Mouse (Mus musculus) MN1 (cell line): ENCODE data around the gene Teddm1a.

Source experiments
- DNase-seq: peaks from one replicate; pipeline ENCODE4 v3.0.0-alpha.2; 2016; ENCODE audit warnings: low spot score

Teddm1a gene

GRCm38 (mm10) chr1:153905884-153906283 lies 14.3 kb downstream of the Teddm1a start:
- DNase-seq, result no peak

DNA sequence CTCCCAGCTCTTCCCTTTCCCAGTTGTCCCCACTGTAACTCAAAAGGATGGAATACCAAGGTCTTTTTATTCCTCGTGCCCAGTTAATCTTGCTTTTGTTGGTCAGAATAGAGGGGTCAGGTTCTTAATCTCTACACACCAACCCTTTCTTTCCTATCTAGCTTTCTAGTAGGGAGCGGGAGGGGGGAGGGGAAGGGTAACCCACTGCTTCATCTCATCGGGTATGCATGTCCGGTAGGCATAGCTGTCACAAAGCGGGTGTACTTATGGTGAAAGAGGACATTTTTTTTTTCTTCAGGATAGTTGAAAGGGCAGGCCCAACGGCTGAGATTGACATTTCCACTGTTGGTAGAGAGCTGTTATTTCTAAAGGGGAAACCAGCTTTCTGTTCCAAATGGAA lies 16.7 kb downstream of the Teddm1a start:
- DNase-seq, result no peak

GRCm38 (mm10) chr1:153908741-153909140 lies 17.2 kb downstream of the Teddm1a start:
- no peak for DNase-seq

GRCm38 (mm10) chr1:153909213-153909962 lies 17.8 kb downstream of the Teddm1a start:
- no peak for DNase-seq

DNA sequence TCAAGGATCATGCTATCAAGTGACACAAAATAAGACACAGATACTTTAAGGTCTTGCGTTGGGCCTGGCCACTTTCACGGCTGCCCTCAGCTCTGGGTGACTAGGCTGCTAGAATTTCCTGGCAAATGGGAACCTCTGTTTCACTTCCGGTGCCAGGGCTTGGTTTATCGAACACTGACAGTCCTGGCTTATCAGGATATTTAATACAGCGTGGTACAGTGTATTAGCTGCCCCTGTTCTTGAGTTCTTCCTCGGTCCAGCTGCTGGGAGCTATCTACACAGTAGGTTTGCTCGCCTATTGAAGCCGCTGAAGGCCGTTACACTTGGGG lies 18.4 kb downstream of the Teddm1a start:
- no peak for DNase-seq

- no peak for DNase-seq
These were observed 18.9 kb downstream of the Teddm1a start for GRCm38 (mm10) chr1:153910423-153910822.

DNA sequence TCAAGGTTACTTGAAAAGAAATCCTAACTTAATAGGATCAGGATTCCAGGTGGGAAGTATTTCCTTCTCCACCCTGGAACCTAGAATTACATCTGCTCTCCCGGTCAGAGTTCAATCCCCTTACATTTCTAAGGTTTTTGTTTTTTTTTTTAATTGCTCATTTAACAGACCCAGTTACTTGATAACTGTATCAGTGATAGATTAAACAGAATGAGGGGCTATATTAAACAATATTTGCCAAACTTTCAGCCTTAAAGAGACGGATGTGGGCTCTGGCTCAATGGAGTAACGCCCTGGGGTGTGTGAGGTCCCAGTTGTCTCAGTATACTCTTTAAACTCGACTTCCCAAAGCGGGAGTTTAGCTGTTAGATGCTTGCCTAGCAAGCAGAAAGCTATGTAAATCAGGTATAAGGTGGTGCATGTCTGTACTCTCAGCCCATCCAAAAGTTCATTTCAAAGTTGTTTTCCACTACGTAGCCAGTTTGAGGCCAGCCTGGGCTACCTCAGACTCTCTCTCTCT lies 19.8 kb downstream of the Teddm1a start:
- DNase-seq, result no peak

DNA sequence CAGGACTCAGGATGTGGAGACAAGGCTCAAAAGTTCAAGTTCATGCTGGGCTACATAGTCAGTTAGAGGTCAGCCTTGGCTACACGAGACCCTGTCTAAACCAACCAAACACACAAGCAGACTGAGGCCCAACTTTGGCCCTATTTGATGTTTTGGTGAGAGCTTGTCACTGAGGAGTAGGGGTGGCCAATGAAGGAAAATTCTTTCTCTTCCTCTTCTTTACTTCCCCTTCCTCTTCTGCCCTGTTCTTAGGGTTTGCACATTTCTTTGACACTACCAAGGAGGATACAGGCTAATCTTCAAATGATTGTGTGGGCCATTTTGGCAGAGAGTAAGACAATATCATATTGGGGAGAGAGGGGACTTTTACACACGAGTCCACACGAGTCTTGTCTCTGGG lies 22.3 kb downstream of the Teddm1a start:
- DNase-seq, result no peak

DNA sequence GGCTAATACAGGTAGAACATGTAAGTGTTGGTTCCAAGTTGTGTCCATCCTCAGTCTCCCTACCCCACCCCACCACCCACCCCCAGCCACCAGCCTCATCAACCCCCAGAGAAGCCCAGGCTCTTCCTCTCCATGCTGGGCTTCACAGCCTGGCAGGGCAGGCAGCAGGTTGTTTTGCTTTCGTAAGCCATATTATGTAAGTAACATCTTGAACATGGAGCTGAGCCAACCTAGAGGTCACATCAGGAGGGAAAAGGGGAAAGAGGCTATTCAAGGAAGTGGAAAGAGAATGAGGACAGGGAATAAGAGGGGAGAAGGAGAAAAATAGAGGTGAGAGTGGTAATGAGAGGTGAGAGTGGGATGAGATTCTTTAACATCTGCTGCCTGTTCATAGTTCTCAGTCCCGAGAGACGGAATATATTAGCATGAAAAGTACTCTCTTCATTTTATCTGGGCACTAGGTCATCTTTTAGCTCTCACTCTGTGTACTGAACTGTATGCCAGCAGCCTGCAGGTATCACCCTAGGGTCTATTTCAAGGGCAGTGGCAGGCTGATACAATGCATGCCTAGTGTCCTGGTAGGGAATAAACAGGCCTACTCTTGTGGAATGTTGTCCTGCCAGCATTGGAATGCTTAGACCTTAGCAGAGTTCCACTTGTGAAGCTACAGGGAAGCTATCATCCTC lies 27.1 kb downstream of the Teddm1a start:
- DNase-seq, result no peak

GRCm38 (mm10) chr1:153921642-153922041 lies 30.1 kb downstream of the Teddm1a start:
- no peak for DNase-seq

GRCm38 (mm10) chr1:153922571-153923021 lies 31.1 kb downstream of the Teddm1a start:
- no peak for DNase-seq

DNA sequence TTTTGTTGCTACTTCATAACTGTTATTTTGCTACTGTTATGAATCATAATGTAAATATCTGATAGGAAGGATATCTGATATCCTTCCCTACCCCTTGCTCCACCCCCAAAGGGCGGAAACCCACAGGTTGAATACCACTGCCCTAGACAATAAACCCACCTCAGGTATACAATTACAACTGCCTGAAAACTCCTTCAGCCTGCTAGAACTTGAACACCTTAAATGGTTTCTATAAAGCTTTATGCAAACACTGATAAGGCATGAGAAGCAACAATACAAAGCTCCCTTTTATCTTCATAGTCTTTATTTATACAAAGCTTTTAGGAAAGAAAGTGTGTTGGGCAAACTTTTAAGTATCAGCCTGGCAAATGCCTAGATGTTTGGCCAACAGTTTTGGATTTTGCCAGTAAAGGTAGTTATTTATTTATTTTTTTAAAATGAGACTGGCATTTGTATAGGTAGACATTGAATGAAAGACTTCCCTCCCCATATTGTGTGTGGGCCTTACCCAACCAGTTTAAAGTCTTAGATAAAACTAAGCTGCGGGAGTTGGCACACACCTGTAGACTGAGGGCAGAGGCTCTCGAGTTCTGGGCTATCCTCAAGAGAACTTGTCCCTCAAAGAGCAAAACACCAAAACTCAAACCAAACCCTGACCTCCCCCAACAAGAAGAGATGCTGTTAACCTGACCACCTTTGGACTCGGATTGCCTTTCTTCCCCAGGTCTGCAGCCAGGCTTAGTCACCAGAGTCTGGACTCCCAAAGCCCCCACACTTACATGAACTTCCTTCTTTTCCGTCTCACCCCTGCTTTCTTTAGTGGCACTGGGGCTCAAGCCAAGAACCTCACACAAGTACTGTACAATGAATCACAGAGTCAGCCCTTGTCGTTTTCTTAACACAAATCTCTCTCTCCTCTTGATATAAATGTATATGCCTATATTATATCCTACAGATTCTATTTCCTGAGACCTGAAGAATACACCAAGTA lies 33.1 kb downstream of the Teddm1a start:
- no peak for DNase-seq

DNA sequence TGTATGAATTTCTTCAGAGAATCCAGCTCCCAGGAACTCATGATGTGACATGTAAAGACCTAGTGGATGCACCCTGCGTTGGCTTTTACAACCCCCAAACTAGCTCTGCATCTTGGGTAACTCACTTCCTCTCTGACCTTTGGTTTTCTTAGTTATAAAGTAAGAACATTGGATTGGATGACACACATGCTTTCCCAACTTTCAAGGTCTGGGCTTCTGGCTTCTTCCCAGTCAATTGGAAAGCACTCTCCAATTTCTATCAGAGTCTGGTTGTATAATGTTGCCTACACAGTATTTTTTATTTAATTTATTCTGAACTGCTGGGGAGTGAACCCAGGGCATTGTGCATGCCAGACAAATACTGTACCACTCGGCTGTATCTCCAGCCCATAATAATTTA lies 38.9 kb downstream of the Teddm1a start:
- no peak for DNase-seq

GRCm38 (mm10) chr1:153933772-153934171 lies 42.2 kb downstream of the Teddm1a start:
- DNase-seq, result no peak

GRCm38 (mm10) chr1:153935844-153936380 lies 44.4 kb downstream of the Teddm1a start:
- no peak for DNase-seq

- DNase-seq, result no peak
These were observed 45.5 kb downstream of the Teddm1a start for GRCm38 (mm10) chr1:153937025-153937424.

DNA sequence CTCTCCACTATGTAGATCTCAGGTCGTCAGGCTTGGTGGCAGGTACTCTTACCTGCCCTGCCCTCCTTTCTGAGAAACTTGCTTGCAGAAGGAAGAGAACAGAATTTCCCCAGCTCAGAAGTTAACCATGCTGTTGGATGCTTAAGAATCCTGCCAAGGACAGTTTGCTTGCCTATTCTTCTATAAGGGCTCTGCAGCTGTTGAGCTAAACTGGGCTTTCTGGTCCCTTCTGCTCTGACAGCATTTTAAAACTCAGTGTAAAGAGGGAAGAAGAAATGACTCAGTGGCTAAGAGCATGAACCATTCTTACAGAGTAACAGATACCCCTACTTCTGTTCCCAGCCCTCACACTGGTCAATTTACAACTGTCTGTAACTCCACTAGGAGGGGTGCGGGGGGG lies 49.4 kb downstream of the Teddm1a start:
- no peak for DNase-seq
